Mouse (Mus musculus) lung, embryonic 14.5 days (tissue): Measurements from ENCODE around the gene Nrcam. TPM values are rescaled to one million over a fixed set of nuclear protein-coding genes. Genes with fewer than 3 reads are reported as not detected.
A peak's percentile ranks its signal among the peaks of the same experiment; 100 is the strongest.

ENCODE experiments used
- ATAC-seq: fragments of 200-750 bp; cut with Nextera tagmentation; 2 replicates; pipeline ENCODE4 v1.8.0; 2017; ENCODE audit warnings: mild to moderate bottlenecking, moderate TSS enrichment, moderate library complexity; ENCODE audit not compliant: insufficient read depth
- DNase-seq: peaks from one replicate; pipeline ENCODE4 v3.0.0-alpha.2; 2015
- H3K27ac ChIP-seq: fragments of 300-500 bp; sonication (generic); 2 replicates; pipeline ENCODE4 v1.5.1; 2014; ENCODE audit warnings: low read depth, mild to moderate bottlenecking, moderate library complexity
- H3K27me3 ChIP-seq: fragments of 300-500 bp; sonication (generic); 2 replicates; pipeline ENCODE4 v1.6.1; 2014; ENCODE audit warnings: low read length, control low read depth; ENCODE audit not compliant: insufficient read depth
- H3K36me3 ChIP-seq: fragments of 300-500 bp; sonication (generic); 2 replicates; pipeline ENCODE4 v1.6.1; 2014; ENCODE audit warnings: control low read depth; ENCODE audit not compliant: insufficient read depth
- H3K4me1 ChIP-seq: fragments of 300-500 bp; sonication (generic); 2 replicates; pipeline ENCODE4 v1.6.1; 2014; ENCODE audit warnings: antibody characterized with exemption, control low read depth; ENCODE audit not compliant: insufficient read depth
- H3K4me2 ChIP-seq: fragments of 300-500 bp; sonication (generic); 2 replicates; pipeline ENCODE4 v1.6.1; 2014; ENCODE audit warnings: mild to moderate bottlenecking
- H3K4me3 ChIP-seq: fragments of 300-500 bp; sonication (generic); 2 replicates; pipeline ENCODE4 v1.5.1; 2014; ENCODE audit warnings: low read depth, low read length
- H3K9ac ChIP-seq: fragments of 300-500 bp; sonication (generic); 2 replicates; pipeline ENCODE4 v1.6.1; 2014
- H3K9me3 ChIP-seq: fragments of 300-500 bp; sonication (generic); 2 replicates; pipeline ENCODE4 v1.6.1; 2016; ENCODE audit warnings: low read depth, low read length, control low read depth
- CTCF ChIP-seq: IDR thresholded peaks from 2 replicates; pipeline ENCODE4 v1.5.1; 2016; ENCODE audit warnings: antibody characterized with exemption, low read depth
- WGBS: fragments of 180-500 bp; shearing (Covaris S2); extraction: QIAGEN DNeasy Blood & Tissue Kit; methylation state at CpG from one replicate; pipeline ENCODE4 v1.1.7; 2014; 5-methylcytosine and 5-hydroxymethylcytosine counted together
- polyA plus RNA-seq: library from polyadenylated mRNA; unstranded; fragments of >200 nt; fragmentation: Nextera tagmentation; extraction: Ambion mirVana; gene quantifications from 2 replicates; pipeline ENCODE4 v1.2.1, GENCODE M21; 2014

The Nrcam gene
- polyA plus RNA-seq, 1 experiment from 2014 or later, result 20.6 TPM

DNA sequence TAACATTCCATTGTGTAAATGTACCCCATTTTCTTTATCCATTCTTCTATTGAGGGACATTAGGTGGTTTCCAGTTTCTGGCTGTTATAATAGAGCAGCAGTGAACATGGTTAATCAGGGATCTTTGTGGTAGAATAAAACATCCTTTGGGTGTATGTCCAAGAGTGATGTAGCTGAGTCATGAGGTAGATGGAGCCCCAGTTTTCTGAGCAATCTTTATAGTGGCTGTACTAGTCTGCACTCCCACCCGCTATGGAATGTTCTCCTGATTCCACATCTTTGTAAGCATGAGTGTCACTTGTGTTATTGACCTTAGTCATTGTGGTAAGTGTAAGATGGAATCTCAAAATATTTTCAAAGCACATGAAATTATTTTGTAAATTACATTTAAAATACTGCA lies 24.7 kb upstream of the Nrcam start:
- WGBS, result 84% methylated on average over 1 of the region's 1 CpGs

DNA sequence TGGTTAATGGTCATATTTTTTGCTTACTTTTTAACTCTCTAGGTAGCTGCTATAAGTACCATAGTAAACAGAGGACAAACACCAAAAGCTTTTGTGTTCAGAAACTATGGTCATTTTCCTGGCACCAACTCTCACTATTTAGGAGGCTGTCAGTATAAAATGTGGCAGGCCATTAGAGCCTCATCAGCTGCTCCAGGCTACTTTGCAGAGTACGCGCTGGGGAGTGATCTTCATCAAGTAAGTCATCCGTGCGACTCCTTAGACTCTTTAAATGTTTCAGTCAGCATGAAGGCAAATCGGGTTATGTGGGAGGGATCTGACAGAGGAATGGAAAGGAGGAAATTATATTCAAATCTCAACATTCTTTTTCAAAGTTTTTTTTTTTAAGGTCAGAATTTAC lies 23.8 kb upstream of the Nrcam start:
- H3K4me3 ChIP-seq, result no peak overlapping the region
- TF ChIP-seq CTCF, result no peak
- no peaks in the 10 kb centered on the region for H3K4me1 ChIP-seq
- H3K4me2 ChIP-seq, result no peak overlapping the region
- WGBS, result 44% methylated on average over 5 of the region's 5 CpGs
- no peaks in the 10 kb centered on the region for H3K9me3 ChIP-seq
- H3K27me3 ChIP-seq, result no peaks in the 10 kb centered on the region
- H3K9ac ChIP-seq, result no peak overlapping the region
- peaks cover 10% of the 10 kb centered on the region for H3K36me3 ChIP-seq
- H3K27ac ChIP-seq, result no peak overlapping the region
- DNase-seq, result peak; percentile 83
- ATAC-seq, result peak; percentile 78

More for the DNA sequence above, 24.7 kb upstream of the Nrcam start:
- no peaks in the 10 kb centered on the region for H3K4me1 ChIP-seq
- no peak for TF ChIP-seq CTCF
- no peak overlapping the region for H3K27ac ChIP-seq
- H3K4me2 ChIP-seq, result no peak overlapping the region
- H3K4me3 ChIP-seq, result no peak overlapping the region
- peaks cover 10% of the 10 kb centered on the region for H3K36me3 ChIP-seq
- H3K9ac ChIP-seq, result no peak overlapping the region
- no peaks in the 10 kb centered on the region for H3K27me3 ChIP-seq
- ATAC-seq (no peak), DNase-seq (no peak)
- no peaks in the 10 kb centered on the region for H3K9me3 ChIP-seq

DNA sequence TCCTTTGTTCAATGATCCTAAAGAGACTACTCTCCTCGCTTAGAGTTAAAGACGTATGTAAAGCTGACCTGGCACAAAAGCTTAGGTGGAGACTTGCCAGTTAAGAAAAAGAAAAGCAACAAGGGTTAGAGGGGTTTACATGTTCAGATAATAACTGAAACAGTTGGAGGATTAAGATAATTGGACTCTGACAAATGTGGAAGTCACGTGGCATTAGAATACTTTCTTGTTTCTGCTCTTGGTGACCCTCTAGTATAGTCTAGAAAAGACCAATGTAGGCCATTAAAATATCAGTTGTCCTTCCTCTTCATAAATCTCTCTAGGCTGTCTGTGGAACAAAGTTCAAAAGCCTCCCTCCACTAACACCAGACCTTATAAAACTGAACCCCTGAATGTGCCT lies 20.5 kb upstream of the Nrcam start:
- Histone ChIP-seq H3K4me2 (no peak overlapping the region), H3K27me3 (no peaks in the 10 kb centered on the region), H3K4me1 (no peaks in the 10 kb centered on the region), H3K27ac (no peak overlapping the region), H3K9me3 (no peaks in the 10 kb centered on the region), H3K36me3 (peaks cover 14% of the 10 kb centered on the region), H3K4me3 (no peak overlapping the region), H3K9ac (no peak overlapping the region)
- ATAC-seq (no peak), DNase-seq (no peak)
- no peak for TF ChIP-seq CTCF
- WGBS, result 73% methylated on average over 3 of the region's 3 CpGs

DNA sequence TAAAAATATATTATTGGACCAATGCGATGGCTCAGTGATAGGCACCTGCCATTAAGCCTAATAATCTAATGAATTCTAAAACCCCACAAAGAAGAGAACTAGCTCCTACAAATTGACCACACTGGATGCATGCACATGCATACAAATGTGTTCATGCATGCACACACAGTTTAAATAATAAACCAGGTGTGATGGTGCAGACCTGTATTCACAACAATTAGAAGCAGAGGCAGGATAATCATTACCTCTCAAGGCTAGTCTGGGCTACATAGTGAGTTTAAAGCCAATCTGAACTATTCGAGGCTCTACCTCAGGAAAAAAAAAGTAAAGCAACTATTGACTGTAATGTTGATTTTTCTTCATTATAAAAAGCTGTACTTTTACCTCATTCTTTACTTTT lies 13.5 kb upstream of the Nrcam start:
- Histone ChIP-seq H3K9me3 (no peaks in the 10 kb centered on the region), H3K4me2 (no peak overlapping the region), H3K27ac (no peak overlapping the region), H3K4me3 (no peak overlapping the region), H3K36me3 (peaks cover 8% of the 10 kb centered on the region; the same call in 1 of the 2 replicates), H3K9ac (no peak overlapping the region), H3K4me1 (no peaks in the 10 kb centered on the region), H3K27me3 (no peaks in the 10 kb centered on the region)
- DNase-seq, result no peak
- no peak for ATAC-seq
- TF ChIP-seq CTCF, result no peak
- WGBS, result 86% methylated on average over 2 of the region's 2 CpGs

DNA sequence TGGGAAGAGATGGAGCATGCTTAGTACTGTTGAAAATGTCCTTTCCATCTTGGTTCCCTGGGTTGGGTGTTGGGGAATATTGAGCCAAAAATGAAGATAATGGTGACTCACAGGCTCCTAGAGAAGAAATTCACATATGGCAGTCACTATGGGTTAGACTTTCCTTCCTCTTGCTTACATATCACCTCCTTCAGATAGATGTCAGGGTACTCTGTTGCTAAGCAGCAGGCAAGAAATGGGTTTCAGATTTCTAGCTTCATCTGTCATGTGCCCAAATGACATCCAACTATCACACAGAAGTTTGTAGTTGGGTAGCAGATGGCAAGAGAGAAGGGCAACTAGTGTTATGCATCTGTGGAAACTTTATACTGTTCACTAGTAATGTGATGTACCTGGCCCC lies 3.6 kb upstream of the Nrcam start:
- Histone ChIP-seq H3K27me3 (0 out of 2 replicates have a peak, but pooled peaks cover 3% of the 10 kb centered on the region), H3K27ac (no peak overlapping the region), H3K9me3 (no peaks in the 10 kb centered on the region), H3K9ac (no peak overlapping the region), H3K4me2 (no peak overlapping the region), H3K4me1 (no peaks in the 10 kb centered on the region), H3K4me3 (no peak overlapping the region), H3K36me3 (no peaks in the 10 kb centered on the region)
- no peak for TF ChIP-seq CTCF
- ATAC-seq (no peak), DNase-seq (no peak)

DNA sequence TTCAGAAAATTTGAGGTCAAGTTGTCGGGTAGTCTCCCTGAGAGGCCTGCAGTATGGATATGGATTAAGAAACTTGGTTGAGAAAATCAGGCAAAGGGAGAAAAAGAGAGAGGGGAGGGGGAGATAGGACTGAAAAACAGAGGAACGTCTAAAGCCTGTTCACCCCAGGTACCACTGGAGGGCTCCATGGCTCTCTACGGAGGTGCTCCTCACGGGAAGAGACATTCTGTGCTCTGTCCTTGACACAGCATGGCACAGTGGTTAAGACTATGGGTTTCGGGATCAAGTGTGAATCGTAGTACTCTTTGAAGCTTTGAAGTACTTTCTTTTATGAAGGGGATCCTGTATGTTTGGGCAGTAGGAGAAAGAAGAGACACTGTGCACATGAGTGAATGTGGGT lies 1.2 kb upstream of the Nrcam start:
- TF ChIP-seq CTCF, result peak; percentile 51
- Histone ChIP-seq H3K27ac (no peak overlapping the region), H3K4me2 (no peak overlapping the region), H3K27me3 (0 out of 2 replicates have a peak, but pooled peaks cover 3% of the 10 kb centered on the region), H3K9ac (no peak overlapping the region), H3K9me3 (no peaks in the 10 kb centered on the region), H3K4me3 (no peak overlapping the region), H3K36me3 (no peaks in the 10 kb centered on the region), H3K4me1 (no peaks in the 10 kb centered on the region)
- ATAC-seq (no peak), DNase-seq (peak; percentile 41)
- 30% methylated on average over 6 of the region's 6 CpGs for WGBS

DNA sequence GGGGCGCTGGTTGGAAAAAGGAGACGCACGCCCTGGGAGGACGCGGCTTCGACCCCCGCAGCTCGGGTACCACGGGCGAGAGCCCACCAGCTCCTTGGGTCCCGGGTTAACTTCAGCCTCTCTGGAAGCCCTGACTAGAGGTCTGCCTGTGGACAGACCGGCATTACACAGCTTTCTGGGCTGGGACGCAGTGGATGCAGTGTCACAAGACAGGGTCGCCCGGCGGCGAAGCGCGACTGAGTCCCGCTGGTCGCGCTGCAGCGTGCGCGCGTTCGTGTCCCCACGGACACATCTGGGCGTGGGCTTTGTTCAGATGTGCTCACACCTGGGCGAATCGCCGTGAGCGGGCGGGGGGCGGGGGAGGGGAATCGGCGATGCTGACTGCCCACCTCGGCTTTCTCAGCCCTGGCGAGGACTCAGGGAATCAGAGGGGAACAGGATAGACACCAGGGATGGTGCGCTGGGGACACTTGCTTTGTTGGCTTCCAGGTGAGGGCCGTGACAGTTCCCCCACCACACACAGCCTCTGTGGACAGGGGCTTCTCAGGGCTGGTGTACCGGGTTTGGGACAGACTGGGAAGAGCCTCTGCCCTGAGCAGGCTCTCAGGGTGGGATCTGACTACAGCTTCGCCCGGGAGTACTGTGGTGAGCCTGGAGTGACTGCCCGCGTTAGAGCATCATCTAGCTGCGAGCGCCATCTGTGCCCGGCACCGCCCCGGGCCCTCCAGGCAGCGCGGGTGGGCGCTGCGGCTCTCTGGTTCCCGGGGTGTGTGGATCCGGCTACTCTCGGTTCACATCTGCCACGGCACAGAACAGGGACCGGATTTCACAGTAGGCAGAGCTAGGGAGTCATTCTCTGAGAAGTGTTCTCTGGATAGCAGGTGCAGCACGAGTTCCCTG lies 881 bp downstream of the Nrcam start:
- Histone ChIP-seq H3K9me3 (no peaks in the 10 kb centered on the region), H3K27ac (no peak overlapping the region), H3K4me1 (no peaks in the 10 kb centered on the region), H3K9ac (peak overlapping the region; percentile 55), H3K4me3 (peak overlapping the region; percentile 61), H3K27me3 (0 out of 2 replicates have a peak, but pooled peaks cover 3% of the 10 kb centered on the region), H3K36me3 (no peaks in the 10 kb centered on the region), H3K4me2 (peak overlapping the region; percentile 99)
- TF ChIP-seq CTCF, result no peak
- under 1% methylated on average over 61 of the region's 61 CpGs for WGBS
- DNase-seq, result peak; percentile 47
- peak; percentile 73 for ATAC-seq
